Mouse (Mus musculus) right cerebral cortex, postnatal 10 days (tissue): Measurements from ENCODE around the gene Phactr2.

Source experiments
- DNase-seq, 2 experiments: peaks; one replicate each; pipeline ENCODE4 v3.0.0; 2021; ENCODE audit warnings: low spot score in 2 of 2

Phactr2 gene

DNA sequence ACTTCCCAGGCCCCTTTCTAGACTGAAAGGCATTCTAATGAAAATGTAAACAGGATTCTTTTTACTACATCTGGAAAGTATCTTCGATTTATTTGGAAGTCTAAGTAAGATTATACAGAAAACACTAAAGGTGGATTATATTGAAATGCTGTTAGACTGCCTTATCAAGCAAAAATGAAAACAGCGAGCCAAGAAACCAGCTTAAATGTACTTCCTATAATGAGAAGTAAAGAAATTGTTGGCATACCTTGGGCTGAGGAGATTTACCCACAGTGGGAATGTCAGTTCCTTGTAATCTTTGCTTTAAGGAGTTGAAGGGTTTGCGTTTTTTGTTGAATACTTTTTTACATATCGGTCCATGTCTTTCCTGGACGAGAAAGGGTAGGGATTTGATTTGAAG lies 305.8 kb downstream of the Phactr2 start:
- no peak for DNase-seq

DNA sequence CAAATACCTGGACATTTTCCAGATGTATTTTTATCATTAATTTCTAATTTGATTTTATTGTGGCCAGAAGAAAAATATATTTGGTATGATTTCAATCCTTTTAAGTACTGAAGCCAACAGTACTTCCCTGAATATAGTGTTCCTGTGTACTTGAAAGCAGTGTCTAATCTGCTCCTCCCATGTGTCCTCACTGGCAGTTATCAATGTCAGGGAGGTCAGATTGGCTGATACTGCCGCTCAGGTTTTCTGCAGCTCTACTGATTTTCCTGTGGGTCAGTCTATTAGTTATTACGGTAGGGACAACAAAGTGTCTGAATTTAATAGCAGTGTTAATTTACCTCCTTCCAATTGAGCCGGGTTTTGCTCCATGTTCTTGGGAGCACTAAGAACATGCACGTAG lies 312.2 kb downstream of the Phactr2 start:
- no peak for DNase-seq

DNA sequence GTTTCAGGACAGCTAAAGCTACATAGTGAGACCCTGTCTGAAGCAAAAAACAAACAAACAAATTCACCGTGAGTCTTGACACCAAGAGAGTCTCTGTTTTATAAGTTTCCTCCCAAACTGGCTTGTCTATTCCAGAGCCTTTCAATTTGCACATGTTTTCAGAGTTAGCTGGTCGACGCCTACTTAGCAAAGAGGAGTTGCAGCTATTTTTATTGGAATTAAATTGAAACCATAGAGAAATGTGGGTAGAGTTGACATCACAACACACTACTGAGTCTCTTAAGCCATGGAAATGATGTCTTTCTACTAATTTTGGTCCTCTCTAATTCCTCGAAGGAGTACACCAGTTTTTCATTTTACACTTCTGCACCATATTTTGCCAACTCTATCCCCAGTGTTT lies 313.3 kb downstream of the Phactr2 start:
- no peak for DNase-seq
